Mouse (Mus musculus) heart, adult 2 months (tissue): ENCODE measurements around the gene Mthfr.

Experiments
- CTCF ChIP-seq: fragments of 200-600 bp; IDR thresholded peaks from 2 replicates; pipeline ENCODE4 v1.8.1; 2022; ENCODE audit warnings: antibody characterized with exemption, mild to moderate bottlenecking, moderate library complexity
- POLR2A ChIP-seq: fragments of 200-500 bp; IDR thresholded peaks from 2 replicates; pipeline ENCODE4 v1.6.1; 2011; ENCODE audit warnings: mild to moderate bottlenecking, low read depth, low read length, control low read depth; ENCODE audit not compliant: insufficient read depth

DNA sequence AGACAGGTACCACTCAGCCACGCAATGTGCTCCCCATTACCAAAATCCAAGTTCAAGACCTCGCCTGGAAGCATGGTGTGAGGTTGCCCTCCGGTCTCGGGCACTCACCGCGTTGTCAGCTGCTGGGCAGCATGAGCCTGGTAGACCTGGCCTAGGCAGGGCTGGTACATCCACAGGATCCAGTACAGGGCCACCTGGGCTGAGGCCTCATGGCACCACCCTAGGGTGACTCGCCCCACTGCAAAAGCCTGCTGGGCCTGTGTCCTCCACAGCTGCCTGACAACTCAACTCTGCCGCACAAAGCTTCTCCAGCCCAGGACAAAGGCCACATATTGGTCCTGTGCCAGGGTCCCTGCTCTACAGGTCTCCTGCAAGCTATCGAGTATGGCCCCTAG lies 22.2 kb downstream of the Mthfr start:
- TF ChIP-seq POLR2A, result no peak
- no peak for TF ChIP-seq CTCF
